Mouse (Mus musculus): ENCODE measurements around the gene Nfs1. TPM values are rescaled to one million over a fixed set of nuclear protein-coding genes. Genes with fewer than 3 reads are reported as not detected.
A peak's percentile ranks its signal among the peaks of the same experiment; 100 is the strongest.

Gene Nfs1
- polyA plus RNA-seq, 1 experiment, result not detected

- Histone ChIP-seq H3K4me3 (ENCODE audit: insufficient read depth, low read depth, low read length) (peak overlapping the region; percentile 57), H3K4me1 (ENCODE audit: control insufficient read depth, insufficient read depth, low read length) (peaks cover 2% of the 10 kb centered on the region; the same call in 1 of the 2 replicates), H3K27ac (ENCODE audit: insufficient read depth, low read depth, low read length) (peak overlapping the region; percentile 100)
- WGBS, result 2% methylated on average over 8 of the region's 8 CpGs
- no peak for TF ChIP-seq CTCF (IDR thresholded peaks at IDR 0.05; ENCODE audit: insufficient read depth, low read depth, low read length)
- no peak for TF ChIP-seq POLR2A (IDR thresholded peaks at IDR 0.05; ENCODE audit: insufficient read depth, low read depth, low read length)
Observed at GRCm38 (mm10) chr2:156180824-156181590, 37.0 kb upstream of the Nfs1 start.

DNA sequence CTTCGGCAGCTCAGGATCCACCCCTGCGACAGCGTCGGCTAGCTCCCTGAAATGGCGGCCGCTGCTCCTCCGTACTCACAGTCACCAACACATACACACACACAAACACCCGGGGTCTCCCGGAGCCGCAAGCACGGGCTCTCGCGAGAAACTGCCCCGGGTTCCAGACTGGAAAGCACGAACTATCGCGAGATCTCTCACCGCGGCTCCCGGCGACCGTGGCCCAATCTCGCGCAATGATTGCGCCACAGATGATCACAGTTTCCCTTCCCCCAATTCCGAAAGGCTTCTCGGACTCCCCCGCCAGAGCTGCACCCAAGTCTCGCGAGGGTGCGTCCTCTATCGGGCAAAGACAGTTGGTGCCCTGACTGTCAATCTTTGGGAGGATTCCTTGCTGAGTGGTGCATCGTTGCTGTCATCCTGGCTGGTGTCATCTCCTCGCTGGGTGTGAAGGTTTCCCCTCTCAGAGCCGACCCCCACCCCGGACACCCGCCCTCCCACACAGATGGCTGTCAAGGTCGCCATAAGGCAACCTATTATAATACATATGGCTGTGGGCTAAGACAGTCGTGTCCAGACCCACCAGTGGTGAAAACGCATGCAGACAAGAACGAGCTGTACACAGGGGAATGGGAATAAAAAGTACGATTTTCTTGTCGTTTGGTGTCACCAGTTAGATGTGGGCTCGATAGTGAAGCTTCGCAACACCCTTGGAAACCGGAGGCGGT is 36.3 kb upstream of the Nfs1 start, which contains the start of gene Rbm39:
TSS of gene Rbm39 (minus strand) at position 145 of the 728 bp plus-strand sequence.
- under 1% methylated on average over 47 of the region's 47 CpGs for WGBS
- Histone ChIP-seq H3K27ac (ENCODE audit: insufficient read depth, low read depth, low read length) (peak within 1 kb of the TSS; percentile 100), H3K4me3 (ENCODE audit: insufficient read depth, low read depth, low read length) (peak within 1 kb of the TSS; percentile 68), H3K4me1 (ENCODE audit: control insufficient read depth, insufficient read depth, low read length) (peaks cover 2% of the 10 kb centered on the region; the same call in 1 of the 2 replicates)
- TF ChIP-seq POLR2A (IDR thresholded peaks at IDR 0.05; ENCODE audit: insufficient read depth, low read depth, low read length) (peak; percentile 82), CTCF (IDR thresholded peaks at IDR 0.05; ENCODE audit: insufficient read depth, low read depth, low read length) (no peak)

GRCm38 (mm10) chr2:156179796-156180093 is 35.8 kb upstream of the Nfs1 start:
- Histone ChIP-seq H3K27ac (ENCODE audit: insufficient read depth, low read depth, low read length) (peak overlapping the region; percentile 98), H3K4me3 (ENCODE audit: insufficient read depth, low read depth, low read length) (peak overlapping the region; percentile 68), H3K4me1 (ENCODE audit: control insufficient read depth, insufficient read depth, low read length) (peaks cover 2% of the 10 kb centered on the region; the same call in 1 of the 2 replicates)
- WGBS, result under 1% methylated on average over 40 of the region's 41 CpGs
- TF ChIP-seq POLR2A (IDR thresholded peaks at IDR 0.05; ENCODE audit: insufficient read depth, low read depth, low read length), result no peak
- TF ChIP-seq CTCF (IDR thresholded peaks at IDR 0.05; ENCODE audit: insufficient read depth, low read depth, low read length), result no peak

DNA sequence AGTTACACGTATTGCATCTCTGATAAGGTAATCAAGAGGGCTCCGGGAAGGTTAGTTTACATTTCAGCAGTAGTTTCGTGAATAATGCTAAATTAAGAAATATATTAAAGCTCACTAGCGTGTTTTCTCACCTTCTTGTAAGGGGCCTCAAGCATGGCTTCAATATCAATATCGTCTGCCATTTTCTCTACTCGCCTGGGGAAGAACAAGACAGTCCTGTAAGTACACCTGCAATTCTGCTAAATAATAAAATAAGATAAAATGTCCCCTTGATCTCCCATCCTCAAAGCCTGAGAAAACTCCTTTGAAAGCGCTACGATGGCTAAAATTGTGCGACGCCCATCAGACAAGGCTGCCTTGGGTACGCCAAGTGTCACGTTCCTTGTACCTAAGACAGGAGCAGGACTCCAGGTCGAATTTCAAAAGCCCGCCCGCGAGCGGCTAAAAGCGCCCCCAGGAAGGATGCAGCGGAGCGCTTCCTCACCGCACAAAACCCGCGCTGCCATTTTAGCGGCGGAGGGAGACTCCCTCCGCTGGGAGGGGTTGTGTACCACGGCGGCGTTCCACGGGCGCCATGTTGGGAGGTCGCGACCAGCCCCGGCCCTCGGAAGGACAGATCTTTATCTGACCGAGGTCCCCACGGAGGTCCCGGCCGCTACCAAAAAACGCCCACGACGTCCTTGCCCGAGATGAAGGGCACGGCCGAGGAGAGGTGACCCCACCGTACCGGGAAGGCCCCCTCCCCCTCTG is 35.2 kb upstream of the Nfs1 start:
- WGBS, result under 1% methylated on average over 47 of the region's 47 CpGs
- TF ChIP-seq POLR2A (IDR thresholded peaks at IDR 0.05; ENCODE audit: insufficient read depth, low read depth, low read length), result 0 out of 2 replicates have a peak, but pooled peaks have one; percentile 9
- no peak for TF ChIP-seq CTCF (IDR thresholded peaks at IDR 0.05; ENCODE audit: insufficient read depth, low read depth, low read length)
- H3K4me3 ChIP-seq (ENCODE audit: insufficient read depth, low read depth, low read length), result peak overlapping the region; percentile 68
- peaks cover 2% of the 10 kb centered on the region; the same call in 1 of the 2 replicates for H3K4me1 ChIP-seq (ENCODE audit: control insufficient read depth, insufficient read depth, low read length)
- peak overlapping the region; percentile 98 for H3K27ac ChIP-seq (ENCODE audit: insufficient read depth, low read depth, low read length)

DNA sequence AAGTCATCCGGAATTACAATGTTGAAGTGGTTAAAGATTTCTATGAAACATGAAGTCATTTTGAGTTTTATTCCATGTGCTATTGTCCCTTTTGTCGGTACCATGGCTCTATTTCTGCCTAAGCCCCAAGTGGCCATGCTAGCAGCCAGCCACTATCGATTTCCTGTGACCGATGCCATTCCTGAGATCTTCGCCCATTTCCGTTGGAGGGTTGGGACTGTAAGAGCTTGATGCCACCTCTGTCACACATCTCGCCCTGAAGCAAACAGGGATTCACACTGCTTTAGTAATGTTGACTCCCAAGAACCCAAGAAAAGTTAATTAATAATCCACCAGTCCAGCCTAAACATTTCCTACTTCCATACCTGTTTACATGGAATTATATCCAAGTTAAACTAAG is 33.7 kb upstream of the Nfs1 start:
- H3K4me3 ChIP-seq (ENCODE audit: insufficient read depth, low read depth, low read length), result peak overlapping the region; percentile 33
- no peak overlapping the region for H3K27ac ChIP-seq (ENCODE audit: insufficient read depth, low read depth, low read length)
- peaks cover 2% of the 10 kb centered on the region; the same call in 1 of the 2 replicates for H3K4me1 ChIP-seq (ENCODE audit: control insufficient read depth, insufficient read depth, low read length)
- 13% methylated on average over 7 of the region's 7 CpGs for WGBS
- no peak for TF ChIP-seq POLR2A (IDR thresholded peaks at IDR 0.05; ENCODE audit: insufficient read depth, low read depth, low read length)
- no peak for TF ChIP-seq CTCF (IDR thresholded peaks at IDR 0.05; ENCODE audit: insufficient read depth, low read depth, low read length)

DNA sequence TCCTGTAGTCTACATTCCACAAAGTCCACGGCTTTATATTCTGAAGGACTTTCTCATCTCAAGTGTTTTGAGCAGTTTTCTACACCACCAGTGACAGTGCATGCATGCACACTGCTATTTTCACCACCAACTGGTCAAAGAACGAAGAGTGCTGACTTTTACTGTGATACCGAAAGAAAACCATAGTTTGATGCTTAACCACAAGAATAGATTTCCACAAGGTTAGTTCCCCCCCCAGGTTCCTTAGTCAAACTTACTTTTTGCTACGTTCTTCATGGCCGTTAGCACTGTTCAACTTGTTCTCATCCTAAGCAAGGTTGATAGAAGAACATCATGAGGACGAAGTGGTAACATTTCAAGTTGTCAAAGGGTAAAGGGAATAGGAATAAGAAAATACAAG is 33.1 kb upstream of the Nfs1 start:
- Histone ChIP-seq H3K4me1 (ENCODE audit: control insufficient read depth, insufficient read depth, low read length) (peaks cover 2% of the 10 kb centered on the region; the same call in 1 of the 2 replicates), H3K27ac (ENCODE audit: insufficient read depth, low read depth, low read length) (no peak overlapping the region), H3K4me3 (ENCODE audit: insufficient read depth, low read depth, low read length) (no peak overlapping the region)
- WGBS, result 25% methylated on average over 6 of the region's 6 CpGs
- TF ChIP-seq POLR2A (IDR thresholded peaks at IDR 0.05; ENCODE audit: insufficient read depth, low read depth, low read length) (no peak), CTCF (IDR thresholded peaks at IDR 0.05; ENCODE audit: insufficient read depth, low read depth, low read length) (no peak)

GRCm38 (mm10) chr2:156166557-156166956 is 22.6 kb upstream of the Nfs1 start:
- no peak for TF ChIP-seq CTCF (IDR thresholded peaks at IDR 0.05; ENCODE audit: insufficient read depth, low read depth, low read length)
- TF ChIP-seq POLR2A (IDR thresholded peaks at IDR 0.05; ENCODE audit: insufficient read depth, low read depth, low read length), result no peak
- Histone ChIP-seq H3K4me1 (ENCODE audit: control insufficient read depth, insufficient read depth, low read length) (no peaks in the 10 kb centered on the region), H3K4me3 (ENCODE audit: insufficient read depth, low read depth, low read length) (no peak overlapping the region), H3K27ac (ENCODE audit: insufficient read depth, low read depth, low read length) (no peak overlapping the region)
- WGBS, result 87% methylated on average over 5 of the region's 5 CpGs

DNA sequence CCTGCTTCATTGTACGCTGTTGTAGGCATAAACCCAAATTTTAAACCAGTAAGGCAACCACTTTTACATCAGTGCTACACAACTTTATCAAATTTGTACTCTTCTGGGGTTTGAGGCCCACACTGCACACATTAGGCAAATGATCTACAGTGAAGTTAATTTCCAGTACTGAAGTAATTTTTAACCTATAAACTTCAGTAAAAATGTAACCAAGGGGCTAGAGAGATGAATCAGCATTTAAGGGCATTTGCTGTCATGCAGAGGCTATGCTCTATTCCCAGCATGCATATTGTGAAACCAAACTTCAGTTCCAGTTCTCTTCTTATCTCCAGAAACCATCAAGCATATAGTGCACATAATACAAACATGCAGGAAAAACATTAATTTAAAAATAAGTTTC is 21.5 kb upstream of the Nfs1 start:
- Histone ChIP-seq H3K4me3 (ENCODE audit: insufficient read depth, low read depth, low read length) (no peak overlapping the region), H3K27ac (ENCODE audit: insufficient read depth, low read depth, low read length) (no peak overlapping the region), H3K4me1 (ENCODE audit: control insufficient read depth, insufficient read depth, low read length) (no peaks in the 10 kb centered on the region)
- WGBS, result 100% methylated on average over 1 of the region's 1 CpGs
- TF ChIP-seq POLR2A (IDR thresholded peaks at IDR 0.05; ENCODE audit: insufficient read depth, low read depth, low read length) (no peak), CTCF (IDR thresholded peaks at IDR 0.05; ENCODE audit: insufficient read depth, low read depth, low read length) (no peak)

Data from olfactory bulb, adult 2 months (tissue).